Mouse (Mus musculus): Measurements from ENCODE around the gene Gm21985.

The Gm21985 gene

DNA sequence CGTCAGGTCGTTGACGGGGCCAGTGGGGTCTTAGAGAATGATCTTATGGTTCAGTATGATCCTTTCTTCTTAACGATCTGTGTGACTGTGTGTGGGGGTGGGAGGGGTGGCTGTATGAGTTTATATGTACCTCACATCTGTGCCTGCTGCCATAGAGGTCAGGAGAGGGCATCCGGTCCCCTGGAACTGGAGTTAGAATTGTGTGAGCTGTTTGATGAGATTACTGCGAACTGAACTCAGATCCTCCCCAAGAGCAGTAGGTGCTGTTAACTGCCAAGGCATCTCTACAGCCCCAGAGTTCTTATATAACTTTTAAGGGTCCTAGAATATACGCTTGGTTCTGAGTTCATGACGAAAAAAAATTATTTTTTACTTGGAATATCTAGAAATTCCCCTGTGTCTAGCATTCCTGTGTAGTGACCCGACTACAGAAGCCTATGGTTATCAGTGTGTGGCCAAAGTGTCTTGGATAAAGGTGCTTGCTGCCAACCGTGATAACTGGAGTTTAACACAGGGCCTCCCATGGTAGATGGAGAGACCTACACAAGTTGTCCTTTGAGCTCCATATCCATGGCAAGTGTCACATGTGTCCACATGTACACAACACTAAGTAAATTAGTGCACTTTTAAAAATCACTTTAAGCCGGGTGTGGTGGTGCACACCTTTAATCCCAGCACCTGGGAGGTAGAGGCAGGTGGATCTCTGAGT lies 62.1 kb downstream of the Gm21985 start:
- in situ Hi-C loops (cut with MboI, MseI) = no loop called here

GRCm38 (mm10) chr2:112332051-112332898 lies 66.2 kb downstream of the Gm21985 start:
- in situ Hi-C loops (cut with MboI, MseI) = no loop called here

- in situ Hi-C loops (cut with MboI, MseI) = no loop called here
Observed at GRCm38 (mm10) chr2:112337211-112337610, 71.1 kb downstream of the Gm21985 start.

DNA sequence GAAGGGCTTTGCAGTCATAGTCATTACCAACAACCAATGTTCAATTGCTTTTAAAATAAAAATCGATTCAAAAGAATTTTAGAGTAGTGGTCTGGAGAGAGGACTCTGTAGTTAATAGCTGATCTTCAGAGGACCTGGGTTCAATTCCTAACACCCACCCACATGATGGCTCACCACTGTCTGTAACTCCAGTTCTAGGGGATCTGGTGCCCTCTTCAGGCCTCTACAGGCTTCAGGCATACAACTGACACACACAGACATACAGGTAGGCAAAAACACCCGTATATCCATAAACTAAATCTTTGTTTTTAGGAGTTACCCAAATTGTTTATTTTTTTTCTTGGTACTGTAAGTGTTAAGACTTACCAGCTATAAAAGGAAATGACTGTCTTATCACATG lies 73.6 kb downstream of the Gm21985 start:
- in situ Hi-C loops (cut with MboI, MseI) = loop anchor here (10.0 kb wide), 1 partner anchor 1045 kb away; the partner anchor contains the start of gene Olfr1278

GRCm38 (mm10) chr2:112341117-112341516 lies 75.0 kb downstream of the Gm21985 start:
- in situ Hi-C loops (cut with MboI, MseI) = loop anchor here (10.0 kb wide), 1 partner anchor 1046 kb away; the partner anchor contains the start of gene Olfr1278

DNA sequence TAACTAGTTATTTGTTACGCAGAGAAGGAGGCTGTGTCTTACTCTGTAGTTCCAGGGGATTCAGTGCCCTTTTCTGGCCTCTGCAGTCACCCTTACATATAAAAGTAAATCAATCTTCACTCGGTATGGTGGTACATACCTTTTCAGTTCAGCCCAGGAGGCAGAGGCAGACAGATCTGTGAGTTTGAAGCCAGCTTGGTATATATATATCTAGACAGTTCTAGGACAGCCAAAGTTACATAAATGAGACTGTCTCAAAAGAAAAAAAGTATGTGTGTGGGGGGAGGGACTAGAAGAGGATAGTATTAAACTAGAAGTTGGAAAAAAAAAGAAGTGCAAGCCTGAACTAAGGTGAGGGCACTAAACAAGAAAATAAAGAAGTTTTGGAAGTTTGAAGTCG lies 82.1 kb downstream of the Gm21985 start:
- in situ Hi-C loops (cut with MboI, MseI) = loop anchor here (10.0 kb wide), 1 partner anchor 1053 kb away; the partner anchor contains the start of gene Olfr1278

- in situ Hi-C loops (cut with MboI, MseI) = no loop called here
Observed at GRCm38 (mm10) chr2:112353685-112354455, 87.8 kb downstream of the Gm21985 start.

DNA sequence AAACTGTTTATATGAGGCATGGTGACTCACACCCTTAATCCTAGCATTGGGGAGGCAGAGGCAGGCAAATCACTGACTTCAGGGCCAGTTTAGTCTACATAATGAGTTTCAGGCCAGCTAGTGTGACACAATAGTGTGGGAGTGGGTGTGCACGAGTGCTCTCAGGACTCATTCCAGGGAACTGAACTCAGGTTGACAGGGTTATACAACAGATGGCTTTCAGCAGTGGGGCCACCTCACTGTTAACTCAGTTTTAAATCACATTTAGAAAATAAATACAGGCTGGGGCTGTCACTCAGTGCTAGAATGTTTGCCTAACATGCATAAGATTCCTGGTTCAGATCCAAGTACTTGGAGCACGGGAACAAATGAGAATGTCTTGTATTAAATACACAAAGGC lies 93.5 kb downstream of the Gm21985 start:
- in situ Hi-C loops (cut with MboI, MseI) = no loop called here

DNA sequence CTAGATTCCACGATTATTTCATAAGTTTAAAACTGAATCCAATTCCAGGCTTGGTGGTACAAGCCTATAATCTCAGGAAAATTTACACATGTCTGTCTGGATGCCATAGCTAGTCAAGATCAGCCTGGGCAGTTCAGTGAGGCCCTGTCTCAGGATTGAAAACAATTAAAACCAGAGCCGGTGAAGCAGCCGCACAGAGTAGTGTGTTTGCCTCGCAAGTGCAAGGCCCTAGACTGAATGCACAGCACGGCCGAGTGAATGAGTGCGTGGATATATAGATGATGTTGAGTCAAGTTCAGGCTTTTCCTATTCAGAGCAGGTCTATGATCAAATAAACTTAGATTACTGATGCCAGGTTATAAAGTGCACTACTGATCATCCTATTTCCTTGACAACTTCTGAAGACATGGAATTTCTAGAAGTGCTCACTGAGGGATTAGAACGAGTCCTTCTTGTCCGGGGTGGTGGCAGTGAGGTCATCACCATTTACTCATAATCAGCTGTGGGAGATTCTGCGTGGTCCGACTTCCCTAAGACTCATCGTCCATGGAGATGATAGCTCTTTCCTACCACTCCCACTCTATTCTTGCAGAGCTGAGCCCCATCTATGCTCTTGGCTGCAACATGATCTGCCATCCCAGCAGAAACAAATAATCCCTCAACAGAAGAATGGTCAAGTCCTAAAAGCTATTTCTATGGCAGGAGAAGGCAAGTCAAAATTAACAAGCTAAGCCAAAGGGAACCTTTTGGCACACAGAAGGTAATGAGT lies 94.1 kb downstream of the Gm21985 start:
- in situ Hi-C loops (cut with MboI, MseI) = no loop called here

- in situ Hi-C loops (cut with MboI, MseI) = no loop called here
Observed at GRCm38 (mm10) chr2:112360781-112361169, 94.7 kb downstream of the Gm21985 start.

DNA sequence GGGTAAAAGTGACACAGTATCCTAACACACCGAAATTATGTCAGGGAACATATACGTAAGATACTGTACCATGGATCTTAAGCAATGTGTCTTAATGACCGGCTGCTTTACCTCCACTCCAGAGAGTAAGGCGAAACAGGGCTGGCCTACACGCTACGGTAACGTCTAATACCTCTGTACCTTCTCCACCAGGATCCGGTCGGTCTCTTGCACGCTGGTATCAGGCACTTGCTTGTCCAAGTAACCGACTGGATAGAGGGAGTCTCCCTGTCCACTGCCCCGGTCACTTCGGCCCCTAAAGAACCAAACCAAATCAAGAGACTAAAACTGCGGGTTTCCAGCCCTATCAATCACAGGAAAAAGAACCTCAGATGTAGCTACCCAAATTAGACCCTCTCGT lies 101.1 kb downstream of the Gm21985 start:
- in situ Hi-C loops (cut with MboI, MseI) = loop anchor here (5.0 kb wide), 1 partner anchor 110 kb away; the partner anchor contains the start of gene Nutm1

DNA sequence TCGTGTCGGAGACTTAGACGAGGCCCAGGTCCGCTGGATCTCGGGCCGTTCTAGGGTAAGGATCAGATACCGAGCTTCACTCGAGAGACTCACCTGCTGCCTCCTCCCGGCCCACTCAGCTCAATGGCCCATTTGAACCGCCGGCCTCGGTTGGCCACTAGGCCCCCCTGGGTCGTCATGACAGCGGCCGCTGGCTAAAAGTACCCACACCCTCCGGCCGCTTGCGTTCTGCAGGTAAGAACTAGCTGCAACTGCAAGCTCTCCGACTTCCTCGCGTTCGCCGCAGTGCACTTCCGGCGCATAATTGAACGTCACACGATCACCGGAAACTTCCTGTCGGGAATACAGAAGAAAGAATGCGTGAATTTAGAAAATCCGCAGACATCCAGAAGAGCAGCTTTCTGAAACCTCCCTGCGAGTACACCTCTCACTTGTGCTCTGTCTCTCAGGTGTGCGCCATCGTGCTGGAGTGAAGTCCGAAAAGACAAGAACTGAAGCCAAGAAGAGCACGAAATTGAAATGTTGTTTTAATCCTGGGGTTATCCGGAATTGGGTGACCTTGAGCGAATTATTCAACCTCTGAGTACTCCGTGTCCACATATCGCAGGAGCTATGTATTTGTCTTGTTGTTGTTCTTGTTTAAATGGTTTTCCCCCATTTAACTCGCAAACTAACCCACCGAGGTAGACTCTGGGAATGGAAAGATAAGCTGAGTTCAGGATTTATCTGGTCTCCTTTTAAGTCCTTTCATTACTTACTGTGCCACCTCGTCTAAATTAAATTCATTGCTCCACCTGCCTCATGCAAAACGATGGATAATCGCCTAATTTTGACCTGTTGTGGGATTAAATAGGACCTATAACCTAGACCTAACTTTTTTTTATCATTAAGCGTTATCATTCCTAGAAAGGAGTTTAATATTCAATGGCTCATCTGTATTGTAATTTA lies 101.9 kb downstream of the Gm21985 start, which contains the start of gene Emc4:
TSS of gene Emc4 (minus strand) at position 302 of the 948 bp plus-strand sequence.
- in situ Hi-C loops (cut with MboI, MseI) = loop anchor here (5.0 kb wide), 1 partner anchor 111 kb away; the partner anchor contains the start of gene Nutm1

DNA sequence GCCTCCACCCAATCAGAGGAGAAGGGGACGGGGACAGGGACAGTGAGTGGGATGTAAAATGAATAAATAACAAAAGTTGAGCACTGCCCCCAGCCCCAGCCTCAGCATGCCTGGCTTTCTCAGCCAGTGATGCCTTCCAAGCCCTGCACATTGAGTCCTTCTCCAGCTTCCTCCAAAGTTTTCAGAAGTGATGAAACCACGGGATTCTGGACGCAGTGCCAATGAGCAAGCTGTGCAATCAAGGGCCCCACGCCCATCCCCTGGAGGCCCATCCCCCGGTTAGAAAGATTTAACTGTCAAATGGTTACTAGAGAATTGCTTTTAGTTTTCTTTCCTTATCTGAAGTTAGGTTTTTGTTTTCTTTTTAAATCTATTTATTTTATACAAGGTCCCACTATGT lies 103.8 kb downstream of the Gm21985 start:
- in situ Hi-C loops (cut with MboI, MseI) = loop anchor here (5.0 to 10.0 kb wide), 2 partner anchors 105 to 113 kb away; partner anchors contain the start of gene Nutm1

- in situ Hi-C loops (cut with MboI, MseI) = loop anchor here (10.0 kb wide), 1 partner anchor 102 kb away; no protein-coding TSS in a partner anchor
Observed at GRCm38 (mm10) chr2:112373141-112373540, 107.0 kb downstream of the Gm21985 start.

DNA sequence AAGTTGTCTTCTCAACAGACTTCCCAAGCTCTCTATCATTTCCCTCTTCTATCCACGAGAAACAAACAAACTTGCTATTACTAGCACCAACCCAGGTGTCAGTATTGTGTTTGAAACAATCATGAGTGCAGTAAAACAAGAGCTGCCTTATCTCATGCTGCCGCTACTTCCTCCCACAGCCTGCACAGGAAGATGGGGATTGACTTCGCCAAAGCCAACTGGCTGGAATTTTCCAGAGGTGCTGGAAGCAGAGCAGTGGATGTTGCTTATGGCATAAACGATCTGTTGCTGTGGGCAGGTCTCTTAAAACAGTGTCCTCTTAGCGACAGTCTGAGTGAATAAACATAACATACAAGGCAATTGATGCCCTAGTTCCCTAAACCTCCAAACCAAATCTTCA lies 108.5 kb downstream of the Gm21985 start:
- in situ Hi-C loops (cut with MboI, MseI) = loop anchor here (10.0 kb wide), 1 partner anchor 100 kb away; no protein-coding TSS in a partner anchor

GRCm38 (mm10) chr2:112378973-112379898 lies 113.1 kb downstream of the Gm21985 start, which contains the start of gene Katnbl1:
Gene Katnbl1, plus strand, starts transcription at chr2:112379211.
- in situ Hi-C loops (cut with MboI, MseI) = loop anchor here (10.0 kb wide), 1 partner anchor 96 kb away; no protein-coding TSS in a partner anchor

GRCm38 (mm10) chr2:112380131-112380530 lies 114.0 kb downstream of the Gm21985 start:
- in situ Hi-C loops (cut with MboI, MseI) = no loop called here

DNA sequence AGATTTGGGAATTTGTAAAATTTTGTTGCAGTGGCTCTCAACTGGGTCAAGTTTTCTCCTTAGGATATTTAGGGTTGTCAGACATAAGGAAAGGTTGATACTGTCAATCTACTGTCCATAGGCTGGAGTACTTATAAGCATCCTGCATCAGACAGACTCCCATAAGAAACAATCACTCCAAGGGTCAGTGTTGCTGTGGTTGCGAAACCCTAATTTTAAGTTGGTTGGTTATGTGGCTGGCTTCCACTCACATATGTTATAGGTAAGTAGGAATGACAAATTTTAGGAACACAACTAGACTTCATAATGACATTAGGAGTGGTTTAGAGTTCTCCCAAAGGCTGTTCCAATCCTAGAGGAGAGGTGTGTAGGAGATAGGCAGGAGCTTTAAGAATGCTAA lies 115.1 kb downstream of the Gm21985 start:
- in situ Hi-C loops (cut with MboI, MseI) = no loop called here

Data from T-helper 1 cell (primary cell).